Mouse (Mus musculus) embryonic facial prominence, embryonic 14.5 days (tissue): Measurements from ENCODE around the gene Tlk1. TPM values are rescaled to one million over a fixed set of nuclear protein-coding genes. Genes with fewer than 3 reads are reported as not detected.
"Not testable (repeated sequence)": the region's sequence is repeated elsewhere in the genome, so short reads cannot be mapped to it uniquely, and the experiment has no call there.

Experiments
- ATAC-seq: fragments of 200-750 bp; cut with Nextera tagmentation; 2 replicates; pipeline ENCODE4 v1.8.0; 2017; ENCODE audit warnings: low read depth, moderate number of reproducible peaks, moderate TSS enrichment
- DNase-seq: peaks from one replicate; pipeline ENCODE4 v3.0.0-alpha.2; 2015; ENCODE audit warnings: low spot score
- H3K27ac ChIP-seq: fragments of 300-500 bp; sonication (generic); replicated peaks from 2 replicates; pipeline ENCODE4 v1.5.1; 2014; ENCODE audit warnings: low read depth, mild to moderate bottlenecking, low read length, moderate library complexity
- H3K27me3 ChIP-seq: fragments of 300-500 bp; sonication (generic); replicated peaks from 2 replicates; pipeline ENCODE4 v1.6.1; 2014; ENCODE audit warnings: low read length; ENCODE audit not compliant: control insufficient read depth, insufficient read depth
- H3K36me3 ChIP-seq: fragments of 300-500 bp; sonication (generic); 2 replicates; pipeline ENCODE4 v1.6.1; 2014; ENCODE audit warnings: low read length, mixed read lengths; ENCODE audit not compliant: control insufficient read depth, insufficient read depth
- H3K4me1 ChIP-seq: fragments of 300-500 bp; sonication (generic); 2 replicates; pipeline ENCODE4 v1.6.1; 2014; ENCODE audit warnings: antibody characterized with exemption, low read length; ENCODE audit not compliant: control insufficient read depth, insufficient read depth
- H3K4me2 ChIP-seq: fragments of 300-500 bp; sonication (generic); 2 replicates; pipeline ENCODE4 v1.6.1; 2014; ENCODE audit warnings: low read depth, mild to moderate bottlenecking, low read length, moderate library complexity, mixed read lengths
- H3K4me3 ChIP-seq: fragments of 300-500 bp; sonication (generic); 2 replicates; pipeline ENCODE4 v1.5.1; 2014; ENCODE audit warnings: low read depth, mild to moderate bottlenecking, low read length
- H3K9ac ChIP-seq: fragments of 300-500 bp; sonication (generic); 2 replicates; pipeline ENCODE4 v1.6.1; 2014; ENCODE audit warnings: low read depth, mild to moderate bottlenecking, low read length, moderate library complexity, mixed read lengths
- H3K9me3 ChIP-seq: fragments of 300-500 bp; sonication (generic); 2 replicates; pipeline ENCODE4 v1.6.1; 2016; ENCODE audit warnings: low read length; ENCODE audit not compliant: control insufficient read depth
- WGBS: fragments of 180-500 bp; shearing (Covaris S2); extraction: QIAGEN DNeasy Blood & Tissue Kit; methylation state at CpG from one replicate; pipeline ENCODE4 v1.1.7; 2014; 5-methylcytosine and 5-hydroxymethylcytosine counted together
- polyA plus RNA-seq: library from polyadenylated mRNA; unstranded; fragments of >200 nt; fragmentation: Nextera tagmentation; extraction: Ambion mirVana; gene quantifications from 2 replicates; pipeline ENCODE4 v1.2.1, GENCODE M21; 2014

Gene Tlk1
- polyA plus RNA-seq, 1 experiment from 2014 or later, result 29.9 TPM

DNA sequence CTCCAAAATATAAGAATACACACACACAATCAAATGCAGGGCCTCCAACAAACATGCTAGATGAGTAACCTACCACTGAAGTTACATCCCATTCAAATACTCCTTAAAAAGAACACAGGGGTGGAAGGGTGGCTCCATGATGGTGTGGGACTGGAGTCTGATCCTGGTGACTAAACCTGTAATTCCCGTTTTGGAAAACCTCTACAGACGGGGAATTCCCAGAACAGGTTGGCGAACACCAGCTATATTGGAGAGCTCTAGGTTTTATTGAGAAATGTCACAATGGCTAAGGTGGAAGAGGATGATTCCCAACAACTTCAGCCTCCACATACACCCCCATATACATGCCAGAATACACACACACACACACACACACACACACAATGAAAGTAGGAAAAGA is 14.1 kb downstream of the Tlk1 start:
- 59% methylated on average over 3 of the region's 3 CpGs for WGBS

DNA sequence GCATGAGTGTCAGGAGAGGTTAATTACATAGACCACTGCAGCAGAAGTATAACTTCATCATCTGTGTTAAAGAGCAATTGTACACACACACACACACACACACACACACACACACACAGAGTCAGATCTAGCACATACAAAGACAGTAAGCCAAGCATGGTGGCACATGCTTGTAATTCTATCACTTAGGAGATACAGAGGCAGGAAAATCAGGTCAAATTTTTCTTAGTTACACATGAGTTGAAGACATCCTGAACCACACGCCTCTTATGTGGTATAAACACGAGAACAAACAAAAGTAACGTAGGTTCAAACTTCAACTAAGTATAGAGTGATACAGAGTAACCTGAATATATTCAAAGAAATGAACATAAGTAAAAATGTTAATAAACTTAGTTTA is 15.6 kb downstream of the Tlk1 start:
- WGBS, result 83% methylated on average over 3 of the region's 3 CpGs
- no peaks in the 10 kb centered on the region for H3K9me3 ChIP-seq
- no peak overlapping the region for H3K4me2 ChIP-seq
- H3K36me3 ChIP-seq, result 0 out of 2 replicates have a peak, but pooled peaks cover 6% of the 10 kb centered on the region
- ATAC-seq (no peak), DNase-seq (no peak)
- H3K27ac ChIP-seq, result no peak overlapping the region
- no peak overlapping the region for H3K9ac ChIP-seq
- H3K27me3 ChIP-seq, result no peaks in the 10 kb centered on the region
- peaks cover 6% of the 10 kb centered on the region; the same call in 1 of the 2 replicates for H3K4me1 ChIP-seq
- no peak overlapping the region for H3K4me3 ChIP-seq

More for the DNA sequence above, 14.1 kb downstream of the Tlk1 start:
- H3K27ac ChIP-seq, result no peak overlapping the region
- no peak overlapping the region for H3K9ac ChIP-seq
- DNase-seq, result no peak
- no peak for ATAC-seq
- no peaks in the 10 kb centered on the region for H3K36me3 ChIP-seq
- H3K4me2 ChIP-seq, result no peak overlapping the region
- H3K4me1 ChIP-seq, result peaks cover 6% of the 10 kb centered on the region; the same call in 1 of the 2 replicates
- H3K9me3 ChIP-seq, result no peaks in the 10 kb centered on the region
- H3K4me3 ChIP-seq, result no peak overlapping the region
- no peaks in the 10 kb centered on the region for H3K27me3 ChIP-seq

GRCm38 (mm10) chr2:70808681-70809080 is 16.8 kb downstream of the Tlk1 start:
- peaks cover 6% of the 10 kb centered on the region; the same call in 1 of the 2 replicates for H3K4me1 ChIP-seq
- no peak overlapping the region for H3K4me3 ChIP-seq
- ATAC-seq (no peak), DNase-seq (no peak)
- H3K4me2 ChIP-seq, result no peak overlapping the region
- no peak overlapping the region for H3K27ac ChIP-seq
- H3K9ac ChIP-seq, result no peak overlapping the region
- no peaks in the 10 kb centered on the region for H3K9me3 ChIP-seq
- no peaks in the 10 kb centered on the region for H3K27me3 ChIP-seq
- 0 out of 2 replicates have a peak, but pooled peaks cover 9% of the 10 kb centered on the region for H3K36me3 ChIP-seq

- 84% methylated on average over 3 of the region's 3 CpGs for WGBS
- DNase-seq, H3K4me3 ChIP-seq, H3K27me3 ChIP-seq, H3K9me3 ChIP-seq, H3K27ac ChIP-seq, H3K36me3 ChIP-seq, H3K4me1 ChIP-seq, H3K4me2 ChIP-seq, H3K9ac ChIP-seq, ATAC-seq: not testable (repeated sequence)
Observed at GRCm38 (mm10) chr2:70807678-70808077, 17.9 kb downstream of the Tlk1 start.

GRCm38 (mm10) chr2:70806020-70806419 is 19.5 kb downstream of the Tlk1 start:
- H3K9me3 ChIP-seq, result no peaks in the 10 kb centered on the region
- no peak overlapping the region for H3K4me3 ChIP-seq
- no peaks in the 10 kb centered on the region for H3K27me3 ChIP-seq
- H3K9ac ChIP-seq, result no peak overlapping the region
- no peak overlapping the region for H3K4me2 ChIP-seq
- H3K4me1 ChIP-seq, result peaks cover 6% of the 10 kb centered on the region; the same call in 1 of the 2 replicates
- WGBS, result 88% methylated on average over 5 of the region's 5 CpGs
- H3K27ac ChIP-seq, result no peak overlapping the region
- ATAC-seq (no peak), DNase-seq (no peak)
- 0 out of 2 replicates have a peak, but pooled peaks cover 9% of the 10 kb centered on the region for H3K36me3 ChIP-seq

DNA sequence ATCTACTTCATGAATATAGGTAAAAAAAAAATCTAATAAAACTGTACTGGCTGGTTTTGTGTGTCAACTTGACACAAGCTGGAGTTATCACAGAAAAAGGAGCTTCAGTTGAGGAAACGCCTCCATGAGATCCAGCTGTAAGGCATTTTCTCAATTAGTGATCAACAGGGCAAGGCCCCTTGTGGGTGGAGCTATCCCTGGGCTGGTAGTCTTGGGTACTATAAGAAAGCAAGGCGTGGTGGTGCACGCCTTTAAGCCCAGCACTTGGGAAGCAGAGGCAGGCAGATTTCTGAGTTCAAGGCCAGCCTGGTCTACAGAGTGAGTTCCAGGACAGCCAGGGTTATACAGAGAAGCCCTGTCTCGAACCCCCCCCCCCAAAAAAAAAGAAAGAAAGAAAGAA is 21.8 kb downstream of the Tlk1 start:
- H3K4me2 ChIP-seq, H3K4me3 ChIP-seq, H3K27me3 ChIP-seq, H3K36me3 ChIP-seq, H3K9ac ChIP-seq, H3K4me1 ChIP-seq, DNase-seq, H3K27ac ChIP-seq, H3K9me3 ChIP-seq, ATAC-seq: not testable (repeated sequence)
- 73% methylated on average over 4 of the region's 4 CpGs for WGBS

GRCm38 (mm10) chr2:70802658-70803057 is 22.9 kb downstream of the Tlk1 start:
- Histone ChIP-seq H3K9me3 (no peaks in the 10 kb centered on the region), H3K36me3 (0 out of 2 replicates have a peak, but pooled peaks cover 9% of the 10 kb centered on the region), H3K4me2 (no peak overlapping the region), H3K4me3 (no peak overlapping the region), H3K27ac (no peak overlapping the region), H3K9ac (no peak overlapping the region), H3K27me3 (no peaks in the 10 kb centered on the region), H3K4me1 (peaks cover 4% of the 10 kb centered on the region; the same call in 1 of the 2 replicates)
- ATAC-seq (no peak), DNase-seq (no peak)
- 42% methylated on average over 6 of the region's 6 CpGs for WGBS

- H3K36me3 ChIP-seq, result 0 out of 2 replicates have a peak, but pooled peaks cover 9% of the 10 kb centered on the region
- H3K9ac ChIP-seq, result no peak overlapping the region
- no peak for ATAC-seq
- no peak overlapping the region for H3K4me3 ChIP-seq
- no peaks in the 10 kb centered on the region for H3K27me3 ChIP-seq
- DNase-seq, result no peak
- no peak overlapping the region for H3K27ac ChIP-seq
- H3K9me3 ChIP-seq, result no peaks in the 10 kb centered on the region
- peaks cover 4% of the 10 kb centered on the region; the same call in 1 of the 2 replicates for H3K4me1 ChIP-seq
- H3K4me2 ChIP-seq, result no peak overlapping the region
Observed at GRCm38 (mm10) chr2:70801543-70801942, 24.0 kb downstream of the Tlk1 start.

DNA sequence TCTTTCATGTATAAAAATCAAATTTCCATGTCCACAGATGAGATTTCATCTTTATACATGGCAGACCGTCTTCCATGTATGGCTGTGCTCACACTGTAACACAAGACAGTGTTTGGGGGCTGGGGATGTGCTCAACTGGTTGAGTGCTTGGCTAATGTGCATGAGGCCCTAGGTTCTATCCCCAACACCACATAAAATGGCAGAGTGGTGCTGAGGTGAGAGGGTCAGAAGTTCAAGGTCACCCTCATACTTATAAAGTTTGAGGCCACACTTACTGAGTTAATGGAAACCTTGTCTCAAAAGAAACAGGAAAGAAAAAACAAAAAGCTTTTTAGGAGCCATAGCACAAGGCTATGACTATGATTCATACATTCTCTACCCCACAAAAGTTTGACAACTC is 25.1 kb downstream of the Tlk1 start:
- DNase-seq (no peak), ATAC-seq (no peak)
- no peaks in the 10 kb centered on the region for H3K27me3 ChIP-seq
- 71% methylated on average over 1 of the region's 1 CpGs for WGBS
- H3K4me3 ChIP-seq, result no peak overlapping the region
- no peaks in the 10 kb centered on the region for H3K9me3 ChIP-seq
- no peak overlapping the region for H3K4me2 ChIP-seq
- H3K4me1 ChIP-seq, result peaks cover 4% of the 10 kb centered on the region; the same call in 1 of the 2 replicates
- H3K9ac ChIP-seq, result no peak overlapping the region
- no peak overlapping the region for H3K27ac ChIP-seq
- 0 out of 2 replicates have a peak, but pooled peaks cover 4% of the 10 kb centered on the region for H3K36me3 ChIP-seq
